Mouse (Mus musculus) cerebellum, adult 18-20 months (tissue): ENCODE measurements around the gene Arrdc3.
"Not testable (repeated sequence)": the region's sequence is repeated elsewhere in the genome, so short reads cannot be mapped to it uniquely, and the experiment has no call there.

Experiments used
- DNase-seq, 2 experiments: peaks; one replicate each; pipeline ENCODE4 v3.0.0; 2021

Arrdc3 gene

GRCm38 (mm10) chr13:80883190-80883589 lies at the start of gene Arrdc3:
TSS of gene Arrdc3 (plus strand) at chr13:80883384.
- peak; percentile 96 to 99 for DNase-seq

GRCm38 (mm10) chr13:80862215-80862614 lies 21.0 kb upstream of the Arrdc3 start:
- DNase-seq, result peak; percentile 64 to 72

GRCm38 (mm10) chr13:80864195-80864594 lies 19.0 kb upstream of the Arrdc3 start:
- no peak for DNase-seq

DNA sequence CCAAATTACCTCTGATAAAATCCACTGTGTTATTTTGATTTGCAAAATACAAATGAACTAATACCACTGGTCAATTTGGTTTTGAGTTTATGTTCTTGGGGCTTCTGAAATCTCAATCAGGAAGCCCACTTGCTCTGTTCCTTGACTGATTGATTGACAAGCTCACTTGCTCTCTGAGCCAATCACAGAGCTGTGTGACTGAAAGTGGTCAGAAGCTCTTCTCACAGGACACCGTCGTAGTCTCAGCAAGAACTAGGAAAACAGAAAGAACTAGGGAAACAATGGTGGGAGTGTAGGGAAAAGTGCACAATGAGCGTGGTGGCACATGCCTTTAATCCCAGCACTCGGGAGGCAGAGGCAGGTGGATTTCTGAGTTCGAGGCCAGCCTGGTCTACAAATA lies 8.1 kb upstream of the Arrdc3 start:
- no peak for DNase-seq

DNA sequence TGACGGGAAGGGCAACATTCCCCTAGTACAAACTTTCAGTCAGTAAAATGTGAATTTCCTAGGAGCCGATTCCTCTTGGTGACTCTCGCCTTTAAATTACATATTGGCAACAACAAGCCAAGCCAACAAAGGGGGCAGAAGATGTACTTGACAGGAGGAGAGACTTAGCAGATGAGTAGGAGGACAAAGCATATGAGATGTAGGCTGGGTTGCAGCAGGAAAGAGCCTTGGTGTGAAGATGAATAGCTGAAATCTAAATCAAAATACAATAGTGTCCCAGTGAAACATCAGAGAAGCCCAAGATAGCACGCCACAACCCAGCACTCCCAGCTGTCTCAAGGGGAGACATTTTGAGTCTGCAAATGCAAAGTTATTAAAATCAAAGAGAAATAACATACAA lies 2.4 kb upstream of the Arrdc3 start:
- no peak for DNase-seq

DNA sequence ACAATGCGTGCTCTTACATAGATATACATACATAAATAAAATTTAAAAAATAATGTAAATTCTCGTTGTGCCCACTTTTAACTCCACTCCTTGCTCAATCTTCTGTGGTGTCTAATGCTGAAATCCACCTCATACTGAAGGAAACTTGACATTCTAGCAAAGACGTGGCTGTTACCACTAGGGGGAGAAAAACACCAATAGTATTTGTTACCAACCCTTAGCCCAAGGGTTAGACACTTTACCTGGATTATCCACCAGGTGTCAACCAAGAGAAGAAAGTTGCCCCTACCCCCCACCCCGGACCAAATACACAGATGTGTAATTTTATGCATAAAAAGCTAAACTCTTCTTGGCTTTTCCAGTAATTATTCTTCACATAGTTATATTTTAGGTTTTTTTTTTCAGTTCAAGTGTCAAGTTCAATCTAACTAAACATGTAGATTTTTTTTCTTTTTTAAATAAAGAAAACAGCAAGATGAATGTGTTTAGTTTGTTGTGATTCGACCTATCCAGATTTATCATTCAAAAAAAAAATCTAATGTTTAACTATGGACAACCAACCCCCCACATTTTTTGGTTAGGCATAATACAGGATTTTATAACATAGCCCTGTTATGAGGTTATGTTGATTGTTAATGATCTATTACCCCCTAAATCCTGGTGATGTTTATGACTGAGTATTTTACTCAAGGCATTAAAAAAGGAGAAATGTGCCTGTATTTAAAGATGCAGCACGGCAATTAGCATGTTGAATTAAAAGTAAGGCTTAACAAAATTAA lies 1.3 kb upstream of the Arrdc3 start:
- peak; percentile 55 to 70 for DNase-seq

GRCm38 (mm10) chr13:80882716-80883135 lies 458 bp upstream of the Arrdc3 start:
- no peak for DNase-seq

DNA sequence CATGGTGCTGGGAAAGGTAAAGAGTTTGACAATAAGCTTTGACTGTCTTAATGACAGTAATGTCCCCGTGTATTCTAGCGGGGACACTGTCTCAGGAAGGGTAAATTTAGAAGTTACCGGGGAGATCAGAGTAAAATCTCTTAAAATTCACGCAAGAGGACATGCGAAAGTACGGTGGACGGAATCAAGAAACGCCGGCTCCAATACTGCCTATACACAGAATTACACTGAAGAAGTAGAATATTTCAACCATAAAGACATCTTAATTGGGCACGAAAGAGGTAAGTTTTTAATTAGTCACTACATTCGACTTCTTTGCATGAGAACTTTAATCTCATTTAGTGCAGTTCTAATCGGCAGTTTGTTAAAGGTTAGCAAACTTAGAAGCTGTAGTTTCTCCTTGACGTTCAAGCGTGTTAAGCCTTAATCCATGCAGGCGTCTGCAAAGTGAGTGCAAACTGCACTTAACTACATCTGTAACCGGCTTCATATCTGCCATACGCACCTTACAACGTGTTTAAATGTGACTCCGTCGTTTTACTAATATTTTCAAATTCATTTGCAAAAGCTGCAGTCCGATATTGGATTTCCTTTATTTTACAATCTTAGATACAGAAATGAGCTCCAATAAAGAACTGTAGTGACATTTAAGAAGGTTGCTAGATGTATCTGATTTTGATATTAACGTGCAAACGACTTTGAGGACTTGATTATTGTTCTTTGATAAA lies 629 bp downstream of the Arrdc3 start:
- DNase-seq, result peak; percentile 8 to 31

- peak; percentile 59 to 67 for DNase-seq
These were observed 1.3 kb downstream of the Arrdc3 start for GRCm38 (mm10) chr13:80884377-80884983.

DNA sequence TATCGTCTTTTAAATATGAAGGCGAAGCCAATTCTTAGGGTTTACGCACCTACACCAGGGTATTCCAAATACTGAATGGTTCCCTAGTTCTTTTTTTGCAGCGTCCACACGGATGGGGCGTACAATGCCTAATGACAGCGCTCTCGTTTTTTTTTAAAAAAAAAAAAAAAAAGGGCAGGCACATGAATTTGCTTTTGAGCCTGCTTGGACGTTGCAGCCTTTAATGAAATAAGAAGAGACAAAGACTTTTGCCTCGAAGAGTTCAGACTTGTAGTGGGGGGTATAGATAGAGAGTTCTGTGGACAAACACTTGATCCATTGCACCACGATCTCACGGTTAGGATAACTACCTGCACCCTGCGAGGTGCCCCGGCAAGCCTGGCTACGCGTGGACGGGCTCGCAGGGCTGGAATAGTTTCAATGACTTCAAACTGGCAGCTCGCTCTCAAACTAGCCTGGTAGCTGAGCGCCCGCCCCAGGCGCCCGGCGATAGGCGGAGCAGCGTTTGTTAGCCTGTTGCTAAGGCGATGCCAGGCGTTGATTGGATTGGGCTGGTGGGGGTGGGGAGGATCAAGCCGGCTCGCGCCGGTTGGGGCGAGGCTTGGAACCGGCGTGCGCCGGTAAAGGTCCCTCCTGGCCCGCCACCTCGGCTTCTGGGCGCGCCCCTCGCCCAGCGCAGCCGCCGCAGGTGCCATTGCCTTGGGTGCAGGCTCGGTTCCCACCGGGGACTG lies 2.1 kb downstream of the Arrdc3 start:
- peak; percentile 92 to 97 for DNase-seq

GRCm38 (mm10) chr13:80885834-80886663 lies 2.9 kb downstream of the Arrdc3 start:
- DNase-seq, result peak; percentile 92 to 97

GRCm38 (mm10) chr13:80886664-80887210 lies 3.6 kb downstream of the Arrdc3 start:
- no peak for DNase-seq

DNA sequence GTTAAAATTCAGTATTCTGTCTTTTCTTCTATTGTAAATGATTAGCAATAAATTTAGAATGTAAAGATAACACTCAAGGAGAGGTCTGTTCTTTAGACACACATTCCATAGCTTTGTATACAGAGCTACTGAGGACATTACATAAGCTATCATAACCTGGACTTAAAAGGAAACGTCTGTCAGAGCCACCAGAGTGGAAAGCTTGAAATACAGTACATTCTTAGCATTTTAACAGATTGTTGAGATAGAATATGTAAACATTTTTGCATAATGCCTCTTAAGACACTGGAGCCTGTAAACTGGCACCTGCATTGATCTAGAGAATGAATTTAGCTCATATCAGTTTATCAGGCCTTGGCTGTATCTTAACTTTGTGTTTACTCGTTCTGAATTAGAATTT lies 4.7 kb downstream of the Arrdc3 start:
- no peak for DNase-seq

GRCm38 (mm10) chr13:80894928-80895327 lies 11.7 kb downstream of the Arrdc3 start:
- not testable (repeated sequence) for DNase-seq

GRCm38 (mm10) chr13:80897411-80897810 lies 14.2 kb downstream of the Arrdc3 start:
- no peak for DNase-seq

- DNase-seq, result no peak
These were observed 14.9 kb downstream of the Arrdc3 start for GRCm38 (mm10) chr13:80898095-80898494.

- no peak for DNase-seq
These were observed 16.3 kb downstream of the Arrdc3 start for GRCm38 (mm10) chr13:80899435-80900029.

DNA sequence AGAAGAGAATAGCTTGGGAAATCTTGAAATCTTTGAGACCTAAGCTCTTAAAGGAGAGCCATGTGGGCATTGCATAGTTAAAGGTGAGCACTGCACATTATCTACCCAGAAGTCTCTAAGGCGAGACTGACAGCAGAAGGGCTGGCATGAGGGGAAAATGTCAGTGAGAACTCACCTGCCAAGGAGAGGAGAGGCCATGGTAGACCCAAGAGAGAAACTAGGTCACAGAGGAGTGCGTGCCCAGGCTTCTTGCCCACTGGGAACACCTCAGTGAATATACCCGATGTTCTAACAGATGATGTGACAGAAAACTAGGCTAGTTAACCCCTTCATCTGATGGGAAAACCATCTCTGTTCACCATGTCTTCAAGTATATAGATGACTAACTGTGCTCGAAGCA lies 18.2 kb downstream of the Arrdc3 start:
- DNase-seq, result peak in 1 of 2 experiments; percentile 13

DNA sequence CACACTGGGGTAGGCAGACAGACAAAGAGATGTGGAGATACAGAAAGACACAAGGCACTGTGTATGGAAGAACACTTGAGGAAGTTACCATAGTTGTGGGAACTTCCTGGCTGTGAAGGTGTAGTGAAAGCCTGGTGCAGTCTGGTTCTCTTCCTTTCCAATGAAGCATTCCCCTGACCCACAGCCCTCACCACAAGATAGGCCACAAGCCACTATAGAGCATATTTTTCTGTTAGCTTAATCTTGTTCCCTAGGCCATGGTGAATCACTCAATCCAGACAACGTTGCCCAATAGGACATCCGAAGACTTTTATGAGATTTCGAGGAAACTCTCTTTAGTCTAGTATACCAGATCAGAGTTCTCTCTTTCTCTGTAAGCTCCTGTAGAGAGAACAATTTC lies 19.6 kb downstream of the Arrdc3 start:
- no peak for DNase-seq

- no peak for DNase-seq
These were observed 30.2 kb downstream of the Arrdc3 start for GRCm38 (mm10) chr13:80913361-80913760.

- DNase-seq, result no peak
These were observed 37.8 kb downstream of the Arrdc3 start for GRCm38 (mm10) chr13:80920939-80921338.
